In the genomic region with DNA sequence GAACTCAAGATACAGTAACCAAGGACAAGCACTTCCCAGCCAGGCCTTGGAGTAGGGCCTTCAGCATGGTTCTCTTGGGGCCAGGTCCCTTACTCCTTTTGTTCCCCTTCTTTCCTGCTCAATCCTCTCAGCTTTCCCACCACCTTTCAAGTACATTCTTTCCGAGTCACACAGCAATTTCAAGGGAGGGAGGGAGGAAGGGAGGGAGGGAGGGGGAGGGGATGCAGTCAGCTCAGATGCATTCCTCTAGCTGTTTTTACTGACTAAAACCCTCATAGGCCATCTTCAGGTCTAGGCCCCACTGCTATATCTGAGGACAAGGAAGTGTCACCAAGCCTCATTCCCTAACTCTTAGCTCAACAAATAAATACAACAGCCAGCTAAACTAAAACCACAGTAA, we compare ENCODE assay signal across 33 mouse cellular contexts. TPM values are rescaled to one million over a fixed set of nuclear protein-coding genes. Genes with fewer than 3 reads are reported as not detected.
A peak's percentile ranks its signal among the peaks of the same experiment; 100 is the strongest.
DNase-seq lines count a peak whose midpoint lies in the region; ATAC-seq and TF ChIP-seq lines count a peak whose summit lies in the region.
"Had no signal": no experiment of that assay in that cellular context is flagged by ENCODE, and none has a peak within 500 bp of the region (broad histone marks: within the 10 kb centered on the region; RNA-seq: fewer than 3 reads in every experiment).

No protein-coding gene starts in this region.

- TF ChIP-seq POLR2A in heart, adult 2 months (IDR thresholded peaks at IDR 0.05; ENCODE audit: insufficient read depth, low read depth, low read length), result no peak
- TF ChIP-seq POLR2A in embryonic fibroblast, embryonic 13.5 days (IDR thresholded peaks at IDR 0.05; ENCODE audit: low read depth, low read length), result no peak

- 0 out of 2 replicates have a peak, but pooled peaks cover 2% of the 10 kb centered on the region for H3K79me2 ChIP-seq in heart, adult 2 months (replicated peaks; ENCODE audit: control insufficient read depth, insufficient read depth, low read length)

- H3K9me3 ChIP-seq in heart, embryonic 11.5 days (replicated peaks; ENCODE audit: control insufficient read depth, low read length), result no peaks in the 10 kb centered on the region
- no peaks in the 10 kb centered on the region for H3K9me3 ChIP-seq in lung, embryonic 14.5 days (ENCODE audit: low read depth, low read length)
- H3K9me3 ChIP-seq: embryonic facial prominence, embryonic 15.5 days; forebrain, embryonic 15.5 days; hindbrain, embryonic 13.5 days; limb, embryonic 10.5 days; limb, embryonic 15.5 days; lung, embryonic 15.5 days; midbrain, embryonic 10.5 days; midbrain, embryonic 15.5 days; neural tube, embryonic 15.5 days had no signal

- no peak overlapping the region for H3K4me3 ChIP-seq in heart, embryonic 11.5 days (ENCODE audit: low read depth, low read length)
- H3K4me3 ChIP-seq in heart, adult 2 months, result no peak overlapping the region
- no peak overlapping the region for H3K4me3 ChIP-seq in lung, embryonic 14.5 days (ENCODE audit: low read depth, low read length)
- no peak overlapping the region for H3K4me3 ChIP-seq in embryonic fibroblast, embryonic 13.5 days (ENCODE audit: insufficient read depth, low read length)
- H3K4me3 ChIP-seq: embryonic facial prominence, embryonic 15.5 days; forebrain, embryonic 15.5 days; hindbrain, embryonic 13.5 days; limb, embryonic 10.5 days; limb, embryonic 15.5 days; lung, embryonic 15.5 days; midbrain, embryonic 10.5 days; midbrain, embryonic 15.5 days; neural tube, embryonic 15.5 days had no signal

- no peak overlapping the region for H3K4me2 ChIP-seq in heart, embryonic 11.5 days
- no peak overlapping the region for H3K4me2 ChIP-seq in lung, embryonic 14.5 days
- H3K4me2 ChIP-seq: embryonic facial prominence, embryonic 15.5 days; forebrain, embryonic 15.5 days; hindbrain, embryonic 13.5 days; limb, embryonic 15.5 days; lung, embryonic 15.5 days; midbrain, embryonic 15.5 days; neural tube, embryonic 15.5 days had no signal

- H3K9ac ChIP-seq in heart, embryonic 11.5 days (ENCODE audit: low read depth, low read length), result no peak overlapping the region
- H3K9ac ChIP-seq in heart, adult 2 months (ENCODE audit: low read depth, low read length), result no peak overlapping the region
- no peak overlapping the region for H3K9ac ChIP-seq in lung, embryonic 14.5 days
- H3K9ac ChIP-seq: embryonic facial prominence, embryonic 15.5 days; forebrain, embryonic 15.5 days; hindbrain, embryonic 13.5 days; limb, embryonic 15.5 days; liver, embryonic 14.5 days; lung, embryonic 15.5 days; midbrain, embryonic 15.5 days; neural tube, embryonic 15.5 days had no signal

- peak; percentile 17 for DNase-seq in embryo, embryonic 10 days (ENCODE audit: low spot score)
- no peak for DNase-seq in embryo, embryonic 10.5 days (ENCODE audit: low spot score)
- no peak for DNase-seq in heart, adult 2 months
- DNase-seq in lung, embryonic 14.5 days, result no peak
- DNase-seq in lung, postnatal 36 days, result no peak
- DNase-seq in adipocyte (ENCODE audit: low spot score), result no peak
- DNase-seq: adrenal gland, adult 8-10 months; cerebellum, adult 2 months; cerebellum, postnatal 14 days; gastrocnemius, postnatal 25 days; heart, adult 11 months; heart, postnatal 36 days; kidney, adult 8-10 months; kidney, postnatal 4 days; layer of hippocampus, postnatal 36 days; retina, postnatal 1 day; right cerebral cortex, postnatal 14 days had no signal

- TF ChIP-seq EP300 in heart, adult 2 months (IDR thresholded peaks at IDR 0.05; ENCODE audit: insufficient read depth, low read depth, low read length), result no peak

- H3K27me3 ChIP-seq in heart, embryonic 11.5 days (ENCODE audit: control insufficient read depth, insufficient read depth, low read length), result no peaks in the 10 kb centered on the region
- H3K27me3 ChIP-seq in heart, adult 2 months (ENCODE audit: control insufficient read depth, insufficient read depth, low read length), result no peaks in the 10 kb centered on the region
- no peaks in the 10 kb centered on the region for H3K27me3 ChIP-seq in lung, embryonic 14.5 days (ENCODE audit: insufficient read depth, low read length)
- H3K27me3 ChIP-seq: CH12.LX; embryonic facial prominence, embryonic 15.5 days; forebrain, embryonic 15.5 days; hindbrain, embryonic 13.5 days; limb, embryonic 15.5 days; lung, embryonic 15.5 days; midbrain, embryonic 15.5 days; neural tube, embryonic 15.5 days; Patski had no signal

- intact Hi-C loops in heart, adult 2 months (cut with DNase I), result loop anchor here (10.0 kb wide), 1 partner anchor 131 kb away; no protein-coding TSS in a partner anchor

- peaks cover 5% of the 10 kb centered on the region; the same call in 1 of the 2 replicates for H3K4me1 ChIP-seq in heart, embryonic 11.5 days (ENCODE audit: control insufficient read depth, insufficient read depth, low read length)
- H3K4me1 ChIP-seq in heart, adult 2 months (ENCODE audit: control insufficient read depth, insufficient read depth, low read length), result no peaks in the 10 kb centered on the region
- H3K4me1 ChIP-seq in lung, embryonic 14.5 days (ENCODE audit: insufficient read depth), result no peaks in the 10 kb centered on the region
- H3K4me1 ChIP-seq in embryonic fibroblast, embryonic 13.5 days (ENCODE audit: control insufficient read depth, insufficient read depth, low read length), result peaks cover 5% of the 10 kb centered on the region; the same call in 1 of the 2 replicates
- H3K4me1 ChIP-seq: embryonic facial prominence, embryonic 15.5 days; forebrain, embryonic 15.5 days; hindbrain, embryonic 13.5 days; limb, embryonic 10.5 days; limb, embryonic 15.5 days; lung, embryonic 15.5 days; midbrain, embryonic 15.5 days; neural tube, embryonic 15.5 days had no signal

- ATAC-seq in heart, embryonic 11.5 days (replicated peaks; ENCODE audit: insufficient number of reproducible peaks, low FRiP score, low TSS enrichment), result no peak
- no peak for ATAC-seq in lung, embryonic 14.5 days (ENCODE audit: insufficient read depth)
- ATAC-seq: forebrain, embryonic 15.5 days; intestine, embryonic 16.5 days; midbrain, embryonic 15.5 days; Patski had no signal

- peak overlapping the region; percentile 77 for H3K27ac ChIP-seq in heart, embryonic 11.5 days (ENCODE audit: low read depth, low read length)
- no peak overlapping the region for H3K27ac ChIP-seq in heart, adult 2 months
- peak overlapping the region; percentile 66 for H3K27ac ChIP-seq in lung, embryonic 14.5 days (ENCODE audit: low read depth)
- H3K27ac ChIP-seq in embryonic fibroblast, embryonic 13.5 days (ENCODE audit: insufficient read depth, low read length), result peak overlapping the region; percentile 25; the same call in 1 of the 2 replicates
- H3K27ac ChIP-seq: embryonic facial prominence, embryonic 15.5 days; forebrain, embryonic 15.5 days; hindbrain, embryonic 13.5 days; kidney, postnatal 0 days; limb, embryonic 10.5 days; limb, embryonic 15.5 days; liver, embryonic 14.5 days; lung, embryonic 15.5 days; midbrain, embryonic 10.5 days; midbrain, embryonic 15.5 days; neural tube, embryonic 15.5 days had no signal

- peaks cover 10% of the 10 kb centered on the region for H3K36me3 ChIP-seq in heart, embryonic 11.5 days (ENCODE audit: control insufficient read depth, insufficient read depth, low read length)
- peaks cover 6% of the 10 kb centered on the region for H3K36me3 ChIP-seq in heart, adult 2 months (ENCODE audit: control insufficient read depth, insufficient read depth, low read length)
- peaks cover 47% of the 10 kb centered on the region for H3K36me3 ChIP-seq in lung, embryonic 14.5 days (ENCODE audit: insufficient read depth)

- no peak for TF ChIP-seq CTCF in heart, adult 2 months (IDR thresholded peaks at IDR 0.05)
- TF ChIP-seq CTCF in lung, embryonic 14.5 days (IDR thresholded peaks at IDR 0.05; ENCODE audit: low read depth), result no peak
- TF ChIP-seq CTCF in embryonic fibroblast, embryonic 13.5 days (IDR thresholded peaks at IDR 0.05; ENCODE audit: borderline replicate concordance, insufficient read depth, low read length), result no peak

- 0% methylated on average over 1 of the region's 1 CpGs for WGBS in heart, embryonic 11.5 days (ENCODE audit: insufficient replicate concordance)
- WGBS in heart, adult 2 months, result 20% methylated on average over 1 of the region's 1 CpGs
- 23% methylated on average over 1 of the region's 1 CpGs for WGBS in lung, embryonic 14.5 days

RNA-seq across cellular contexts. Expression of gene Emsy, which starts 12.3 kb away (rescaled TPM):
- polyA plus RNA-seq in heart, embryonic 11.5 days (2014; fragmentation: Nextera tagmentation; extraction: Ambion mirVana), result 42.5 and 44.1 TPM in 2 replicates
- 10 to 100 TPM; 24.0 to 25.6 TPM for total RNA-seq in heart, adult 2 months (2021)
- 19.6 and 27.7 TPM in 2 replicates for polyA plus RNA-seq in heart, adult 2 months (2012; rRNA removed)
- 45.5 and 47.4 TPM in 2 replicates for polyA plus RNA-seq in lung, embryonic 14.5 days (2014; fragmentation: Nextera tagmentation; extraction: Ambion mirVana)
- polyA plus RNA-seq in embryonic fibroblast, embryonic 13.5 days (2011; ENCODE audit: insufficient read length, low read depth, missing spikeins), result 46.9 and 58.6 TPM in 2 replicates

RNA-seq across cellular contexts. Expression of gene Thap12, which starts 58.7 kb away (rescaled TPM):
- polyA plus RNA-seq in heart, embryonic 11.5 days (2014; fragmentation: Nextera tagmentation; extraction: Ambion mirVana), result 40.9 and 50.5 TPM in 2 replicates
- 10 to 100 TPM; 71.5 to 80.7 TPM for total RNA-seq in heart, adult 2 months (2021)
- polyA plus RNA-seq in heart, adult 2 months (2012; rRNA removed), result 18.0 and 41.5 TPM in 2 replicates
- 81.3 and 81.9 TPM in 2 replicates for polyA plus RNA-seq in lung, embryonic 14.5 days (2014; fragmentation: Nextera tagmentation; extraction: Ambion mirVana)
- 64.4 and 78.2 TPM in 2 replicates for polyA plus RNA-seq in embryonic fibroblast, embryonic 13.5 days (2011; ENCODE audit: insufficient read length, low read depth, missing spikeins)
